Mouse (Mus musculus) heart, adult 2 months (tissue): ENCODE measurements at regions not wholly inside any gene's neighbourhood (a gene's known extent, or its start where the extent isn't known, plus 50 kb on each side); places are given as distances from the start of the nearest gene placed in this dataset.

Experiments used
- DNase-seq, 2 experiments: peaks; one replicate each; pipeline ENCODE4 v3.0.0; 2021
- H3K27ac ChIP-seq: fragments of 200-600 bp; 2 replicates; pipeline ENCODE4 v1.8.1; 2022
- H3K27me3 ChIP-seq: fragments of 200-500 bp; 2 replicates; pipeline ENCODE4 v1.6.1; 2012; ENCODE audit warnings: mild to moderate bottlenecking, low read length, inconsistent platforms, mixed read lengths; ENCODE audit not compliant: control insufficient read depth, insufficient read depth
- H3K36me3 ChIP-seq: fragments of 200-500 bp; 2 replicates; pipeline ENCODE4 v1.6.1; 2012; ENCODE audit warnings: low read length, inconsistent platforms; ENCODE audit not compliant: control insufficient read depth, insufficient read depth
- H3K4me1 ChIP-seq: fragments of 200-500 bp; 2 replicates; pipeline ENCODE4 v1.6.1; 2011; ENCODE audit warnings: low read length; ENCODE audit not compliant: control insufficient read depth, insufficient read depth
- H3K4me3 ChIP-seq: fragments of 200-600 bp; 2 replicates; pipeline ENCODE4 v1.8.1; 2022
- H3K79me2 ChIP-seq: fragments of 200-500 bp; replicated peaks from 2 replicates; pipeline ENCODE4 v1.6.1; 2012; ENCODE audit warnings: mild to moderate bottlenecking, inconsistent platforms, low read length, moderate library complexity, mixed read lengths; ENCODE audit not compliant: control insufficient read depth, insufficient read depth
- H3K9ac ChIP-seq: fragments of 200-500 bp; 2 replicates; pipeline ENCODE4 v1.6.1; 2012; ENCODE audit warnings: low read depth, mild to moderate bottlenecking, control low read depth, inconsistent platforms, low read length, mixed read lengths
- CTCF ChIP-seq: fragments of 200-600 bp; IDR thresholded peaks from 2 replicates; pipeline ENCODE4 v1.8.1; 2022; ENCODE audit warnings: antibody characterized with exemption, mild to moderate bottlenecking, moderate library complexity
- EP300 ChIP-seq: fragments of 200-500 bp; IDR thresholded peaks from 2 replicates; pipeline ENCODE4 v1.6.1; 2011; ENCODE audit warnings: low read depth, low read length, control low read depth; ENCODE audit not compliant: insufficient read depth
- POLR2A ChIP-seq: fragments of 200-500 bp; IDR thresholded peaks from 2 replicates; pipeline ENCODE4 v1.6.1; 2011; ENCODE audit warnings: mild to moderate bottlenecking, low read depth, low read length, control low read depth; ENCODE audit not compliant: insufficient read depth
- WGBS: fragments of 180-500 bp; shearing (Covaris S2); methylation state at CpG from one replicate; pipeline ENCODE4 v1.1.7; 2018; 5-methylcytosine and 5-hydroxymethylcytosine counted together
- intact Hi-C: fragments of 180-260 bp; cut with DNase I; formaldehyde crosslinking; loops from one replicate; pipeline ENCODE4 v1.15.1; 2025

DNA sequence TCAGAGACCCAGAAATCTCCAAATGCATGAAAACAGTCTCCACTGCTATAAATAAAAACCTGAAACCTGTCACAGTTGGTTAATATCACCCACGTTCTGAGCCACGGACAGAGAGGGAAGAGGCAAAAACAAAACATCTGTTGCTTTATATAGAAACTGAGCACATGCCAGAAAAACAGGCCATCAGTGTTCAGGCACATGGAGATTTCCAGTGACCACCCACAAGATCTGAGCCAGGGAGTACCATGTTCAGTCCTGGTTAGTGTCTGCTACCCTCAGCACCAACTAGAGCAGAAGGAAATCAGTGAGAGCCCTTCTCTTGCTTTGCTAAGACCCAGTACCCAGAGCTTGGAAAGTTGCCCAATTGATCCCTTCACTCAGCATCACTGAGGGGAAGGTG, 75.7 kb upstream of the Arhgap11a start:
- H3K79me2 ChIP-seq = no peaks in the 10 kb centered on the region
- H3K27me3 ChIP-seq = no peaks in the 10 kb centered on the region
- peak overlapping the region; percentile 5; the same call in 1 of the 2 replicates for H3K27ac ChIP-seq
- TF ChIP-seq CTCF = no peak
- TF ChIP-seq EP300 = no peak
- TF ChIP-seq POLR2A = no peak
- peaks cover 3% of the 10 kb centered on the region; the same call in 1 of the 2 replicates for H3K4me1 ChIP-seq
- intact Hi-C loops = no loop called here
- H3K9ac ChIP-seq = no peak overlapping the region
- WGBS = 10% methylated on average over 2 of the region's 2 CpGs
- H3K36me3 ChIP-seq = no peaks in the 10 kb centered on the region
- no peak for DNase-seq
- H3K4me3 ChIP-seq = no peak overlapping the region

DNA sequence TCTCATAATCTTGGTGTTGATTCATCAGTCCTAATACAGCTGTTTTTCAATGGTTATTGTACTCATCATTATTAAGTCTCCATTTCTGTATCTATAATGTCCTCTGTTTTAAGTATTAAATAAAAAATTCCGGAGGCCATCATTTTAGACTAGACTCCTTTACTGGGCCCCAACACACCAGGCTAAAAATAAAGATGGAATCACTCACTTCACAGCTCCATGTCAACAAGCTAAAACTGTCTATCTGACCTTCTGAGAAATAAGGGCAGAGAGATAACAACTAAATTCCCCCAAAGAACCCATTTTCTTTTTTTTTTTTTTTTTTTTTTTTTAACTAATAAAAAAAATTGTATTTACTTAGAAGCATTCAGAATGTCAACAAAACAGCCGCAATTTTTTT, 70.5 kb upstream of the Arhgap11a start:
- no peak for DNase-seq
- WGBS = 56% methylated on average over 2 of the region's 2 CpGs
- intact Hi-C loops = no loop called here
- H3K4me3 ChIP-seq = no peak overlapping the region
- peaks cover 3% of the 10 kb centered on the region; the same call in 1 of the 2 replicates for H3K4me1 ChIP-seq
- TF ChIP-seq CTCF = no peak
- no peak for TF ChIP-seq EP300
- TF ChIP-seq POLR2A = no peak
- no peaks in the 10 kb centered on the region for H3K27me3 ChIP-seq
- H3K27ac ChIP-seq = peak overlapping the region; percentile 76
- H3K9ac ChIP-seq = no peak overlapping the region
- peaks cover 3% of the 10 kb centered on the region; the same call in 1 of the 2 replicates for H3K36me3 ChIP-seq
- no peaks in the 10 kb centered on the region for H3K79me2 ChIP-seq

DNA sequence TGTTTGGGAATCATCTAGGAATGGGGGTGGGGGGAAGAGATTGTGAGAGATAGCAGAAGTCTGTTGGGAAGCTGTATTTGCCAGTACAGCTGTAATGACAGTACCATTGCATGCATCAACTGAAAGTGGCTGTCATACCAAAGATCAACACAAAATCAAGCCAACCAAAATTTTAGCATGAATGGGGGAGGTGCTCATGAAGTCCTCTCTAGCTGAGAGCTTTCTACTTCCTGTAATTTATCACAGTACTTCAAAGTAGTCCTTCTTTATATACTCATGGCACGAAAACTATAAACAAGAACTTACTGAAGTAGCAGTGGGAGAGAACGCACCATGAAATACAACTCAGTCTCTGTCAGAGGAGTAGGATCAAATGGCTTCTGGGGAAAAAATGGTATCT, 65.8 kb upstream of the Arhgap11a start:
- TF ChIP-seq CTCF (no peak), POLR2A (no peak), EP300 (no peak)
- Histone ChIP-seq H3K27me3 (no peaks in the 10 kb centered on the region), H3K9ac (no peak overlapping the region), H3K36me3 (peaks cover 3% of the 10 kb centered on the region; the same call in 1 of the 2 replicates), H3K4me3 (no peak overlapping the region), H3K79me2 (no peaks in the 10 kb centered on the region), H3K4me1 (no peaks in the 10 kb centered on the region), H3K27ac (no peak overlapping the region)
- intact Hi-C loops = no loop called here
- DNase-seq = no peak
- 79% methylated on average over 2 of the region's 2 CpGs for WGBS

DNA sequence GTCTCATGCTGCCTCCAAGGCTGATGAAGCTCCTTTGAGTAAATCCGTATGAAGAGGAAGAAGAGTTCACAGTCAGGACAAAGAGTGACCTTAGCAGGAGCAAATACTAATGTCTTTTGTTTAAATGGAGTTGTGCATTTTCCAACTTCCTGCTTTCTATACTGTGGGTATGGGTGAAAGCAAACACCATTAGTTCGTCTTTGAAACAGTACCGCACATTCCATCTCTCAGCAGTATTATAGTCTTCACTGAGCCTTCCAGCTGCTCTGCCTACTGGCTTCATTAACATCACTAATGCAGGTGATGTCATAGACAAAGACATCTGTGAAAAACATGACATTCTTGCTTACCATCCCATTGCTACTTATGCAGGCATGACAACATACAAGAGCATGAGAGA, 62.7 kb upstream of the Arhgap11a start:
- intact Hi-C loops = no loop called here
- Histone ChIP-seq H3K27me3 (no peaks in the 10 kb centered on the region), H3K36me3 (no peaks in the 10 kb centered on the region), H3K79me2 (no peaks in the 10 kb centered on the region), H3K9ac (no peak overlapping the region), H3K27ac (no peak overlapping the region), H3K4me3 (no peak overlapping the region), H3K4me1 (no peaks in the 10 kb centered on the region)
- TF ChIP-seq EP300 (no peak), POLR2A (no peak), CTCF (no peak)
- 68% methylated on average over 3 of the region's 3 CpGs for WGBS
- DNase-seq = no peak

DNA sequence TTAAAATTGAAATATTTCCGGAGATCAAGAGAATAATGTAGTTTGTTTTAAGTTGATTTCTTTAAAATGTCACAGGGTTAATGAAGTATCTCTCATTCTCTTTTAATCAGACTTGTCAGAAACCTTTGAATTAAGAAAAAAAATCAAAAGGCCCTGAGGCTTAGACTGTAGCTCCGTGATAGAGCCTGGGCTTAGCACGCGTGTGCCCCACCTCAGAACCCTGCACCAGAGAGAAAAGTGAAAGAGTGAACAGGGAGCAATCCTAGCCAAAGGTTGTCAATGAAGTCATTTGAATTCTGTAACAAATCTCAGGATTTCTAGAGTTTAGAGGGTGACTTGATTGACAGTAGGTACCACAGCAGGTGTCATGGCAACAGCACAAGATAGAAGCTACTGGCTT, 61.0 kb upstream of the Arhgap11a start:
- no peaks in the 10 kb centered on the region for H3K27me3 ChIP-seq
- no peaks in the 10 kb centered on the region for H3K36me3 ChIP-seq
- H3K4me1 ChIP-seq = no peaks in the 10 kb centered on the region
- 92% methylated on average over 4 of the region's 4 CpGs for WGBS
- no peak overlapping the region for H3K9ac ChIP-seq
- no peak for TF ChIP-seq CTCF
- TF ChIP-seq POLR2A = no peak
- TF ChIP-seq EP300 = no peak
- intact Hi-C loops = no loop called here
- H3K27ac ChIP-seq = no peak overlapping the region
- no peak for DNase-seq
- H3K4me3 ChIP-seq = no peak overlapping the region
- no peaks in the 10 kb centered on the region for H3K79me2 ChIP-seq

DNA sequence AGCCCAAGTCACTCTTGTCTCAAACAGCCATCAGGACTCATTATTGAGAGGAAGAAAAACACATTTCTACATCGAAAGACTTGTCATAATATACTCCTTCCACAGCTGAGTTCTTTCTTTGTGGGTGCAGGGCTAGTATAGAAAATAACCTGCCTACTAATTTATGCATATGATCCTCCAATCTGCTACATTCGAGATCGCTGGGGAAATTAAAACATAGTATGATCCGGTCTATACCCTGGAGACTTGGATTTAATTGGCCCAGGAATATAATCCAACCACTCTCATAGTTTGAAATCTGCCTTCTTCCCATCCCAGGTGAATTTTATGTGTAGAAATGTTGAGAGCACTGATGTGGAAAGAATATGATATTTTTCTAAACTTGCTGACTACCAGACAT, 60.2 kb upstream of the Arhgap11a start:
- H3K27me3 ChIP-seq = no peaks in the 10 kb centered on the region
- H3K4me3 ChIP-seq = no peak overlapping the region
- H3K27ac ChIP-seq = no peak overlapping the region
- no peaks in the 10 kb centered on the region for H3K79me2 ChIP-seq
- TF ChIP-seq CTCF (no peak), POLR2A (no peak), EP300 (no peak)
- WGBS = 84% methylated on average over 4 of the region's 4 CpGs
- no peaks in the 10 kb centered on the region for H3K4me1 ChIP-seq
- no peak for DNase-seq
- intact Hi-C loops = no loop called here
- no peaks in the 10 kb centered on the region for H3K36me3 ChIP-seq
- H3K9ac ChIP-seq = no peak overlapping the region

DNA sequence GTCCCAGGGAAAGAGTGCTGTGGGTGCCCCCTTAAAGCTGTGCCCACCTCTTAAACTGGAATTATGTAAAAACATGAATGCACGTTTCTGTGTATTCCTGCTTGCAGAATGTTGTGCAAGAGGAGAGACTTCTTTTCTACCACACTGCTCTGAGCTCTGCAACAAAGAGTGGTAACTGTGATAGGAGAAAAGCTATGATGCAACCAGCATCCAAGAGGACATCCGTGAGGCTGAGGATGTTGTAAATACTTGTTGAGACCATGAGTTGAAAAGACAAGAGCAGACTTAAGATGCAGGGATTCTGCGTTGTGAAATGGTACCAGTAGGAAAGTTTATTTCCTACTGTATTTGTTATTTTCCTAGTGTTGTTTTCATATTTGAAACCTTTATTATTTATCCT, 56.0 kb upstream of the Arhgap11a start:
- 52% methylated on average over 3 of the region's 3 CpGs for WGBS
- no peaks in the 10 kb centered on the region for H3K79me2 ChIP-seq
- H3K36me3 ChIP-seq = no peaks in the 10 kb centered on the region
- intact Hi-C loops = no loop called here
- H3K27ac ChIP-seq = no peak overlapping the region
- no peaks in the 10 kb centered on the region for H3K27me3 ChIP-seq
- H3K4me1 ChIP-seq = no peaks in the 10 kb centered on the region
- H3K9ac ChIP-seq = no peak overlapping the region
- no peak overlapping the region for H3K4me3 ChIP-seq
- no peak for DNase-seq
- TF ChIP-seq POLR2A (no peak), CTCF (no peak)
